Mouse (Mus musculus) CH12F3 (cell line): ENCODE measurements around the gene Upf3a.
"Not testable (repeated sequence)": the region's sequence is repeated elsewhere in the genome, so short reads cannot be mapped to it uniquely, and the experiment has no call there.

Experiments used
- in situ Hi-C: fragments of 300-500 bp; cut with MboI; formaldehyde crosslinking; loops from 2 replicates; pipeline ENCODE4 v1.14.3; 2020; ENCODE audit warnings: low sequenced_read_pairs

The Upf3a gene

GRCm38 (mm10) chr8:13785250-13785763 lies at the start of gene Upf3a:
Gene Upf3a, plus strand, starts transcription at chr8:13785615.
- in situ Hi-C loops = no loop called here

DNA sequence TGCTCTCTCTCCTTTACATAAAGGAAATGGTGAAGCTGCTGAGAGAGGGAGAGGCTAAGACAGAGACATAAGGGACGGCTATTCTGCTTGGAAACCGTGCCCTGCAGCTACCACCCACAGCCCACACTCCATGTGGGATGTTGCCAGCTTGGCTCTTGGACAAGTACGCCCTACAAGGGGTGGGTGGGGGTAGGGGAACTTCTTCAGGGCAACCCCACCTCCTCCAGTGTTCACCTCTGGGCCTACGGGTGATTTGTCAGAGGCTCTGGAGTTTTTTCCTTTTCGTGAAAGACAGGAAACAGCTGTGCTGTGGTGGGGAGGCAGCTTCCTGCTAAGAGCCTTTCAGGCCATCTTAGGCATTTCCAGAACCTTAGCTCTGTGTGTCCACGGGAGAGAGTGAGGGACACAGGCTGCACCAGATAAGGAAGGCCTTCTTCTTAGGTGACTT lies 45.1 kb upstream of the Upf3a start:
- in situ Hi-C loops = no loop called here

- in situ Hi-C loops = no loop called here
Measured at GRCm38 (mm10) chr8:13740817-13741613, 44.4 kb upstream of the Upf3a start.

- in situ Hi-C loops = not testable (repeated sequence)
Measured at GRCm38 (mm10) chr8:13746212-13746611, 39.2 kb upstream of the Upf3a start.

DNA sequence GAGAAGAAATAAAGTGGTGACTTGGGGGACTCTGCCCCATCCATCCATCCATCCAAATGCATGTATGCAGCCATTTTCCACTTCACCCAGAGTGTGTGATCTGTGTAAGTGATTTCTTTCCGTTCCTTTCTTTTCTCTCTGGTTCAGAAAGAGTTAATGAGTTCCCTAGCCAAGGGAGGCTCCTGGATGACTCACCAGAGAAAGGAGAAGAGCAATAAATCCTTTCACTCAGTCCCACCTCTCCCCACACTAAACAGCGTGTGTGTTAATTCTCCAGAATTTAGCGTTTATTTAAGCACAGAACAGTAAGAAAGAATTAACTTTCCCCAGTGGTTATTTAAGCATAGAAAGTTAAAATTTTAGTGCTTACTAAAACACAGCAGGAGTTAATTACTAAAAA lies 37.8 kb upstream of the Upf3a start:
- in situ Hi-C loops = no loop called here

DNA sequence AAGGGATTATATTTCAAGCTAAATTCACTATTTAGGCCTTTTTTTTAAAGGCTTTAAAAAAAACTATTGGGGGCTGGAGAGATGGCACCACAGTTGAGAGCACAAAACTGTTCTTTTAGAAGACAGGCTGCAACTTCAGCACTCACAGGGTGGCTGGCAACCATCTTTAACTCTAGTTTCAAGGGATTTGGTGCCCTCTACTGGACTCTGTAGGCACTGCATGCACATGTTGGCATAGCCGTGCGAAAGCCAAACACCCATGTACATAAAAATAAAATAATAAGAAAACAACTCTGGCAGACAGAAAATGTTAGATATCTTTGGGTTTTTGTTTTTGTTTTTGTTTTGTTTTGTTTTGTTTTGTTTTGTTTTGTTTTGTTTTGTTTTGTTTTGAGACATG lies 31.7 kb upstream of the Upf3a start:
- in situ Hi-C loops = loop anchor here (10.0 kb wide), 1 partner anchor 199 kb away; no protein-coding TSS in a partner anchor

GRCm38 (mm10) chr8:13756480-13756879 lies 28.9 kb upstream of the Upf3a start:
- in situ Hi-C loops = loop anchor here (10.0 kb wide), 1 partner anchor 202 kb away; no protein-coding TSS in a partner anchor

- in situ Hi-C loops = loop anchor here (10.0 kb wide), 1 partner anchor 202 kb away; no protein-coding TSS in a partner anchor
Measured at GRCm38 (mm10) chr8:13756982-13757804, 28.2 kb upstream of the Upf3a start, which contains the start of gene Cdc16. Gene Cdc16, plus strand, starts transcription at chr8:13757676.

DNA sequence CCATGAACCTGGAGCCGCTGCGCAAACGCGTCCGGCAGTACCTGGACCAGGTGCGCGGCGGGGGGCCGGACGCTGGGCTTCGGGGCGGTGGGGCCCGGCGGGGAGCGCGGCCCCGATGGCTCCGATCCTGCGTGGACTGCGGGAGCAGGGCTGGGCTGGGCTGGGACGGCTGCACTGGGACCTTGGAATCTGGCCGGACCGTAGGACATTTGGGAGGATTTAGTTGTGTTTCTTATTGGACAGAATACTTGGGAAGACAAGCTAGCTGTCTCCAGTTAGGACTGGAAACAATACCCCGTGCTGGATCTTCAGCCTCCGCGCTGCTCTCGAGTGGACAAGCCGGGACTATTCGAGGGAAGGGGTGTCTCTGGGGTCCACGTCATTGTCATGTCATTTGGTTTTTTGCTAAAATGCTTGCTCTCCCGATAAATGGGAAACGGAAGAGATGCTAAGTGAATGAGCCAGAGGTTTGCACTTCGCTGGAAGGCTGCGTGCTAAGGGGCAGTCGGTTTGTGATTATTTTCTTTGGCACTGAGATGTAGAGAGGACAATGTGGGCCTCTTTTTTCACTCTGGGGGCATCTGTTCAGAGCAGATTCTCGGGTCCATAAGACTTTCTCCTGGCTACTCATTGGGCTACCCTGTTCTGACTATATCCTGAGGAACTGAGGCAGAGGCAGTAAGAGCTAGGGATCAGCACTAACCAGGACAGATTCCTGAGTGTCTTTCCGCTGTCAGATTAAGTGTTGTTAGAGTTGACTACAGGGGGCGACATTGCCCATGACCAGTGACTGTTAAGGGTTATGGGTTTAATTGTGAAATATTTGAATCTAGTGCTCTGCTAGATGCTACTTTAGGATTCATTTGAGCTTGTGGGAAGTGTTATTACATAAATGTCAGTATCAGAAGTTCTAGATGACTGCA lies 27.3 kb upstream of the Upf3a start:
- in situ Hi-C loops = loop anchor here (10.0 kb wide), 1 partner anchor 203 kb away; no protein-coding TSS in a partner anchor

- in situ Hi-C loops = no loop called here
Measured at GRCm38 (mm10) chr8:13769206-13769605, 16.2 kb upstream of the Upf3a start.

DNA sequence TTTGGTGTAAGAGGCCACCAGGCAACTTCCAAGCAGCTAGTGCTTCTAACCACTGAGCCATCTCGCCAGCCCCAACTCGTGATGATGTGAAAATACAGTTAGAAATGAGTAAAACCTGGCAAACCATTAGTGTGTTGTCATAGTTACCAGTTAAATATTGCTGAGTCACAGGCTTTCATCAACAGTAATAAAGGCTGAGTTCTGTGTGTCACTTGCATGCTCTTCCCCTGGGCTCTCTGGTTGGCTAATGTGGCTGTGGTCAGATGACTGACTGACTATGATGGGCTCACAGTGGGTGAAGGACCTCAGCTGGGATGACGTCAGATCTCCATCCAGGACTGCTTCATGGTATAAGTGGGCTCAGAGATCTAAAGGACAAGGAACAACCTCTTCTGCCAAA lies 4.9 kb upstream of the Upf3a start:
- in situ Hi-C loops = no loop called here

DNA sequence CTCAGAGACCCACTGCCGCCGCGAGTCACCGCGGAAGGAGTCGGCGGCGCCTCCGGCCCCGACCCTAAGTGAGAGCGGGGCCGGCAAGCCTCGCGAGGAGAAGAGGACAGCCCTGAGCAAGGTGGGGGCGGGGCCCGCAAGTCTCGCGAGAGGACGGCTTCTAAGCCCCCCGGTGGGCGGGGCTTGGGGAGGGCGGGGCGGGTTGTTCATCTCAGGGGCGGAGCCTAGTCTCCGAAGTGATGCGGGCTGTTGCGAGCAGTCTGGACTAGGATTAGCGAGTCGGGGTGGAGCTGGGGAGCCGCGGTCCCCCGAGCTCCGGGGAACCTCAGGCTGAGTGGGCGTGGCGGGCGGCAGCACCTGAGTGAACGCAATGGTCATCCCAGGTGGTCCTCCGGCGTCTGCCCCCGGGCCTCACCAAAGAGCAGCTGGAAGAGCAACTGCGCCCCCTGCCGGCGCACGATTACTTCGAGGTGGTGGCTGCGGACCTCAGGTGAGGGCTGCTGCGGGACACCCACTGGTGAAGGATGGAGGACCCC lies 417 bp downstream of the Upf3a start:
- in situ Hi-C loops = no loop called here

GRCm38 (mm10) chr8:13789606-13790005 lies 4.2 kb downstream of the Upf3a start:
- in situ Hi-C loops = no loop called here

DNA sequence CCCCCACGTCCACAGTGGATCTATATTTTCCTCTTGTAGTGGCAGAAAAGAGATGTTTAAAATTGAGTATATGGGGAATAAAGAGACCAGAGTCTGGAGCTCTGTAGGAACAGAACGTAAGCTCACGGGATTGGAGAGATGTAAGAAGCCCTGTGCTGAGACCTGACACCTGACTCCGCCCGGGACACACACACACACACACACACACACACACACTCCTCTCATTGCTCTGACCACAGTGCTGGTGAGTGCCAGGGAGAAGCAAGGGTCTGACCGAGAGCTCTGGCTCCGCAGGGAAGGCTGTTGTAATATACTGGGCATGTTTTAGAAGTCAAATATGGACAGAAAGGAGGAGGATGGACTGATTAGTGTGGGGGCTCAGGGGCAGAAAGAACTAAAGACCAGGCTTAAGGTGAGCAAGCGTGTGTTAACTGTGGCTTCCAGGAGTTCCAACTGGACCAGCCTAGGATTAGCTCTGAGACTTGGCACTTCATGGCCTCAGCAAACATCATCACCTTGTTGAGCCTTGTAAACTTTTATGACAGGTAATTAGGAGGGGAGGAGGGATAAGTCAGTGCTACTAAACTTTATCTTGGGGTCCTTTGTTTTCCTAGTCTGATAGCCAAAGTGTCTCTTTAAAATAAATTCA lies 7.8 kb downstream of the Upf3a start:
- in situ Hi-C loops = no loop called here

DNA sequence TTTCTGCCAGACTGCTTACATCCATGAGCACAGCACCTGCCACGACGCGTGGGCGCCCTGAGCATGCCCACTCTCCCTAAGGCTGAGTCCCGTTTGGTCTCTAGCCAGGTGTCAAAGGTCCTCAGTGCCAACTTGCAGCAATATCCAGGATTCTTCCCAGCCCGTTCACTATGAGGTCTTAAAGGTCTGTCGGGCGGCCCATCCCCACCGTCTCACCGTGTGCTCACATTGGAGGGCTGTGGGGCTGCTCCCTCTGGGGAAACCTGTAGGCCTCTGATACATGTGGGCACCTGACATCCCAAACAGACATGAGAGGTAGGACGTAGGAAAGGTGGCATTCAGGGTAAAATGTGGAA lies 8.3 kb downstream of the Upf3a start:
- in situ Hi-C loops = no loop called here

DNA sequence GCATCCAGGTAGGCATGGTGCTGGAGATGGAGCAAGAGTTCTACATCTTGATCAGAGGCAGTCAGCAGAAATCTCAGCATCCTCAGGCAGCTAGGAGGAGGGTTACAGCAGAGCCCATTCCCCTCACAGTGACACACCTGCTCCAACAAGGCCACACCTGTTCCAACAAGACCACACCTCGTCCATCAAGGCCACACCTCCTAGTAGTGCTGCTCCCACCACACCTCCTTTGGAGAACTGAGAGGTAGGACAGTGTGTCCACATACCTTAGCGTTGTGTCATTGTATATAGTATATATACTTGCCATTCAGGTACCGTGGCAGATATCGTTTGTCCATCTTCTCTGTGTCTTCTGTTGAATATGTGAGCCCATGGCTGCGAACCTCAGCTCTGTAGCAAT lies 12.3 kb downstream of the Upf3a start:
- in situ Hi-C loops = no loop called here

- in situ Hi-C loops = no loop called here
Measured at GRCm38 (mm10) chr8:13799566-13799965, 14.2 kb downstream of the Upf3a start.

- in situ Hi-C loops = no loop called here
Measured at GRCm38 (mm10) chr8:13828598-13829172, 43.3 kb downstream of the Upf3a start.

GRCm38 (mm10) chr8:13838289-13838688 lies 52.9 kb downstream of the Upf3a start, which contains the start of gene AF366264:
Gene AF366264, minus strand, starts transcription at chr8:13838389.
- in situ Hi-C loops = not testable (repeated sequence)
